Mouse (Mus musculus) frontal cortex, postnatal 25 days (tissue): ENCODE measurements around the gene Olfr1395.
"Not testable (repeated sequence)": the region's sequence is repeated elsewhere in the genome, so short reads cannot be mapped to it uniquely, and the experiment has no call there.

Experiments
- DNase-seq, 2 experiments: peaks; one replicate each; pipeline ENCODE4 v3.0.0; 2022; ENCODE audit warnings: low spot score in 2 of 2

Gene Olfr1395

DNA sequence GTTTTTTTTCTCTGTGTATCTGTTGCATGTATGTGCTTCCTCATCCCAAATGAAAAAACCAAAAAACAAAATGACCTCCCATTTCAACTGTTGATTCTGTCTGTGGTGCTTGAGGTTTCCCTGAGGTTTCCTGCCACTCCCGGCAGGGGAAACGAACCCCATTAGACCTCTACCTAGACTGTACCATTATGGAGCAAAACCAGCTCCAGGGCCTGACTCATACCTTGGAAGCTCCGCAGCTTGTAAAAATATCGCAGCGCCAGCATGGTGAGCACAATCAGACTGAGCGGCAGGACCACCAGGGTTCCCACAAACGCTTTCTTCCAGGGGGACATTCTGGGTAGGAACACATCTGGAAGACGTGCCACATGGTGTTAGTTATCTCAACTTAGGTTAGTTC, 33.3 kb downstream of the Olfr1395 start:
- no peak for DNase-seq

DNA sequence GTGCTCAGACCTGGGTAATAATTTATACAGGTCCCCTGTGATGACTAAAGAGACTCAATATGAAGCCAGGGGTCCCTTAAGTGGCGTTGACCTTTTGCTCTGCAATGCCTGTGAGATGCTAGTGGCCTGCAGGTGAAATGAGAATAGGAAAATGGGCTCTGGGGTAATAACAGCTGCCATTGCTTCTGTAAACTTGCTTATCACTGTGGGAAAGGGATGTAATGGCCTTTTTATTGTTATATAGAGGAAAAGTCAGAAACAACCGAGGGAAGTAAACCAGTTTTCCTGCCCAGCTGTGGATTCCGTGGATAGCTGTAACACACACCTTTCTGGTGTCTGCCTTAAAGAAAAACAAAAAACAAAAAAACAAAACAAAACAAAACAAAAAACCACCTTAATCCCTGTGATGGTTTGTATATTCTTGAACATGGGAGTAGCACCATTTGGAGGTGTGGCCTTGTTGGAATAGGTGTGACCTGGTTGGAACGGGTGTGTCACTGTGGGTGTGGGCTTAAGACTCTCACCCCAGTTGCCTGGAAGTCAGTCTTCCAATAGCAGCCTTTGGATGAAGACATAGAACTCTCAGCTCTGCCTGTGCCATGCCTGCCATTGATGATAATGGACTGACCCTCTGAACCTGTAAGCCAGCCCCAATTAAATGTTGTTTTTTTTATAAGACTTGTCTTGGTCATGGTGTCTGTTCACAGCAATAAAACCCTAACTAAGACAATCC, 34.1 kb downstream of the Olfr1395 start:
- DNase-seq, result not testable (repeated sequence)

DNA sequence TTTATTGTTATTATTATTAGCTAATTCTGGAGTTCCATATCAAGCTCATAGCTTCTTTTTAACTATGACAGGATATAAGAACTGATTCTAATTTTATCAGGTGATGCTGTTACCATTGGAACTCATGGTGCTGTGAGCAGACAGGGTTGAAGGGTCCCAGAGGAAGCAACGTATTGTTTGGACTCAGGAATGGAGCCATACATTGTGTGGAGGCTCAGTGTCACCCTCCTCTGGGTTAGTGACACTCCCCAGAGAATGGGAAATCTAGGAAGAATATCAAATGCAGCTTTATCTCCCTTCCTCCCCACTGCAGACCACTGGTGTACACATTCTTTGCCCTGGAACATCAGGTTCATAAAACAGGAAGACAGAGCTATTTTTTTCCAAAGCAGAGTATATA, 41.1 kb downstream of the Olfr1395 start:
- DNase-seq, result no peak

DNA sequence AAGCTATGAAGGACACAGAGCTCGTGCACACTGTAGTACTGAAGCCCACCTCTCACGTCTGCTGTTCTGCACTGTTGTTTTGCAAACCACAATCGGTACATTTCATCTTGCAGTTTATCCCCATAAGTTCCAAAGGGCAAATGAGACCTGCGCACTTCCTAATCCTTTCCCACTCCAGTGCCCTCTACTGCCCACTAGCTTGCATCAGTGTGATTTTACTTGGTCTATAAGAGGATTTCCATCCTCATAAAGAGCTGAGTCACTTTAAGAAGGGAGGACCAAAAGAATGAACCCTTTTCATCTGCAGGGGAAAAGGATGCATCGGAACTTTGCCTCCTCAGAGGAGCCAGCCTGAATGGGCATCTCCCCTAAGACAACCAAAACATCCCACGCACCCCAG, 44.4 kb downstream of the Olfr1395 start:
- DNase-seq, result no peak

DNA sequence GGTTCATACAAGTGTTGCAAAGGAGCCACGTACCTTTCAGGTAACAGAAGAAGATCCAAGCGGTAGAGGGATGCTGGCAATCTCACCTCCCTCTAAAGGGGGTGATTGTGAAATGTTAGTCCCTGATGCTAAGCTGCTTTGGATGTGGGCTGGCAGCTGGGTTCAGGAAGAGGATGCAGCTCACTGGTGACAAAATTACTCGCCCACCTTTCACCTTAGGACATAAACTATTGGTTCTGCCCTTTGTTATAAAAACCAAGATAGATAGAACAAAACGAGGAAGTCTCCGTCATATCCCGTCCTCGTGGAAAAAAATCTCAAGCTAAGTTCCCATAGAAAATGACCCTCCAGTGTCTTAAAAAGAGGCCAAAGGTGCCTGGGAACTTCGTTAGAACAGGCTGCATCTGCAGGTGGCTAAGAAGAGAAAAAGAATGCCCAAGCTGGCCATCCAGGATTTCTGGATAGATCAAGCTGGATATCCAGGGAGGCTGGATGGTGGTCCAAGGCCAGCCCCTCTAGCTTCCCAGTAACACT, 44.9 kb downstream of the Olfr1395 start, which contains the start of gene Btnl9:
Gene Btnl9 (minus strand): TSS at position 205 of the 534 bp plus-strand sequence.
- DNase-seq, result no peak

DNA sequence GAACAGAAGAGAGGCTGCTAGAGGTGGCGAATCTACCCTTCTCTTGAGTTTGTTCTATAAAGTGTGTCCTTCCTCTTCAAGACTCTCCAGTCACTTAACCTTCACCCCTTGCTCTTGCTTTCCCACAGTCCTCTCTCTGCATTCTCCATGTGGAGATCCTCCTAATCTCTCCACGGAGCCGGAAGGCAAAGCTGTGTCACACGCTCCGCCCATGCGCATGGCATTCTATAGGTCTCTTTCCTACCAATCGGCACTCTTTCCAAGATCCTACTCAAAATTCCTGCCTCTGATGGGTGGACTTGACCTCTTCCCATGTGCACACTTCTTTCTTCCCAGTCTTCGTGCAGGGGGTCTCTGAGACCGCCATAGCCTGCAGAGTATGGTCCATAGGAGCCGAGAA, 45.6 kb downstream of the Olfr1395 start:
- DNase-seq, result no peak

DNA sequence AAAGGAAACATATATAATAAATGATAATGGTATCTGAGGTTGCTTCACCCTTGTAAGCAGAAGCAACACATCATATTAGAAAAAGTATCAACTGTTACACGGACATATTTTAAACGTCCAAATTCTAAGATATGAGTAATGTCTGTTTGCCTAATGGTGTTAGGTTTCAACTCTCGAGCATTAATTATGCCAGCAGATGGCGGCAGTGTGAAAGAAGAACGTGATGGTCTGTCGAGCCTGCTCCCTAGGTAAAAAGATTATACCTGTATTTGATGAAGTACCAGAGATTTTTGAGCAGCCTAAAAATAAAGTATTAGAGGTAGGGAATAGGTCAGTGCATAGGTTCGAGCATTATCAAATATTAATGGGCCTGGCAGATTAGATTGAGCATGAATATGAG, 47.7 kb downstream of the Olfr1395 start:
- peak; percentile 31 to 57 for DNase-seq

DNA sequence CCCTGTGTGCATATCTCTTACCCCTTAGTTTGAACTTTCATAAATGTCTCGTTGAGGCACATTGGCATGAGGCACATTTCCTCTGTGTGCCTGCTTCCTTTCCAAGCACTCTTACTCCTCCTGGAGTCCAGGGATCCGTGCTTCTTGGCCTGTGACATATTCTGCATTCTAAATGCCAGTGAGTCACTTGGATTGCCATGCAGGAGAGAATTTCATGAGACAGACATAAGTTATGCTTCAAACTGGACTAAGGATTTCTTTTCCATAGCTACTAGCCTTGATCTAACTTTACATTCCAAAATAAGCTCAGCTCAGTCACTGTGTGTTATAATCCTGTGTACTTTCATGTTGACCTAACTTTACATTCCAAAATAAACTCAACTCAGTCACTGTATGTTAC, 49.0 kb downstream of the Olfr1395 start:
- no peak for DNase-seq

DNA sequence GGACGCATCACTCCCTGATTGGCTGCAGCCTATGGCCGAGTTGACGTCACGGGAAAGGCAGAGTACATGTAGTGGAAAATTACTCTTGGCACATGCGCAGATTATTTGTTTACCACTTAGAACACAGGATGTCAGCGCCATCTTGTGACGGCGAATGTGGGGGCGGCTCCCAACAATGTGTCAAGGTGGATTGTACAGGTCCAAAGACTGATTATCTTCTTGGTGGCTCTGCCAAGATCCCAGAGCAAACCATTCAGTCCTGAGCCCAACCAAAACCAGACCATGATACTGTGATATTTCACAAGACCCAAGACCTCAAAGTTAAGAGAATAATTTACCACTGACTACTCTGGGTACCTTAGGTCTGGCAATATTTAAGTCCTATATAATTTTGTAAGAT, 52.7 kb downstream of the Olfr1395 start:
- DNase-seq, result not testable (repeated sequence)

DNA sequence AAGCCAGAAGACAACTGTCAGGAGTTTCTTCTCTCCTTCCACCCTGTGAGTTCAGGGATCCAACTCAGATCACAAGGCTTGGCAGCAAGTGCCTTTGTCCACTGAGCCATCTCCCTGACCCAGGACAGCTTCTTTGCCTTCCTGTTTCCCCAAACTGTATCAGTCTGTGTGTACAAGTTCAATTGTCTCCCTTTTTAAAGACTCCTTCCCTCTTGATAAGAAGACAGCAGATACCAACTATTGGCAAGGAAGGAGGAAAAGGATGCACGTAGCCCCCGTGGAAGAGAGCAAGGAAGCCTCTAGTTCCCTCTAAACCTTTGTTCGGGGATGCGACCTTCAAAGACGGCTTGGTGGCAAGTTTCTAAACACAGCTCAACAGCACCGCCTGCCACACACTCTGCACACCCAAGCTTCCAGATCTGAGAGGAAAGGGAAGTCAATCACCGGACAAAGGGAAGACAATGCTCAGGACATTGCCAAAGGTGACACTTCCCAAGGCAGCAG, 53.8 kb downstream of the Olfr1395 start:
- no peak for DNase-seq
